Comparison of ENCODE assay signal across 8 mouse cellular contexts in the genomic region with DNA sequence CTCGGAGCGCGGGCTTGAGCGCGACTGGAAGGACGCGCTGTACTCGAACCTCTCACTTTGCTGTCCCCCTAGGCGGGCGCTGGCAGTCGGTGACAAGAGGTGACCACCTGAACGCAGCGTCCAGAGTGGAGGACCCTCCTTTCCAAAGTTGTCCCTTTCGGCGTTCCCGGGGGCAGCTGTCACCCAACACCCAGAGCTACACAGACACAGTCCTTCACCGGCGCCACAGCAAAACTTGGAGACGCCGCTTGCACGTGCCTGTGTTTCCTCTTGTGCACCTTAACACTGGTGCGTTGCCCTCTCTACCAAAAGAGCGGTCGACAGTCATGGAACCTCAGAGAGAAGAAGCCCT. TPM values are rescaled to one million over a fixed set of nuclear protein-coding genes. Genes with fewer than 3 reads are reported as not detected.
DNase-seq lines count a peak whose midpoint lies in the region; ATAC-seq and TF ChIP-seq lines count a peak whose summit lies in the region.

No protein-coding gene starts in this region.

- no peak for DNase-seq in kidney, postnatal 0 days (ENCODE audit: low spot score)
- no peak for DNase-seq in kidney, postnatal 4 days
- DNase-seq in embryonic facial prominence, embryonic 10.5 days (ENCODE audit: low spot score) = no peak
- no peak for DNase-seq in cerebellum, adult 9-11 months
- DNase-seq in left cerebral cortex, postnatal 10 days (ENCODE audit: extremely low spot score in 1 of 2, low spot score in 2 of 2) = no peak
- no peak for DNase-seq in c-Kit-positive CD71-positive TER-119-positive erythroid progenitor cells, embryonic 14.5 days (ENCODE audit: low spot score)

- ATAC-seq in kidney, postnatal 0 days (replicated peaks; ENCODE audit: low FRiP score, low read depth) = peak; percentile 47; the same call in 1 of the 2 replicates
- ATAC-seq in intestine, postnatal 0 days = peak; percentile 36
- ATAC-seq in neural tube, embryonic 13.5 days (ENCODE audit: low read depth) = peak; percentile 68; the same call in 1 of the 2 replicates

- intact Hi-C loops in left cerebral cortex, postnatal 10 days (cut with DNase I) = no loop called here

- H3K9ac ChIP-seq in kidney, postnatal 0 days (ENCODE audit: low read depth, low read length) = peak overlapping the region; percentile 91
- H3K9ac ChIP-seq in intestine, postnatal 0 days (ENCODE audit: low read depth, low read length) = peak overlapping the region; percentile 79
- peak overlapping the region; percentile 84 for H3K9ac ChIP-seq in neural tube, embryonic 13.5 days

- no peak for TF ChIP-seq CTCF in kidney, postnatal 0 days (IDR thresholded peaks at IDR 0.05; ENCODE audit: low read depth)
- no peak for TF ChIP-seq CTCF in intestine, postnatal 0 days (IDR thresholded peaks at IDR 0.05; ENCODE audit: low read depth)

- peaks cover 12% of the 10 kb centered on the region; the same call in 1 of the 2 replicates for H3K4me1 ChIP-seq in kidney, postnatal 0 days (replicated peaks; ENCODE audit: insufficient read depth, low read length)
- H3K4me1 ChIP-seq in embryonic facial prominence, embryonic 10.5 days = peaks cover 32% of the 10 kb centered on the region
- 0 out of 2 replicates have a peak, but pooled peaks cover 3% of the 10 kb centered on the region for H3K4me1 ChIP-seq in intestine, postnatal 0 days (replicated peaks; ENCODE audit: control insufficient read depth, insufficient read depth, low read length)
- H3K4me1 ChIP-seq in neural tube, embryonic 13.5 days (replicated peaks) = peaks cover 32% of the 10 kb centered on the region

- H3K27ac ChIP-seq in kidney, postnatal 0 days = peak overlapping the region; percentile 91
- H3K27ac ChIP-seq in embryonic facial prominence, embryonic 10.5 days (replicated peaks) = peak overlapping the region; percentile 97
- H3K27ac ChIP-seq in intestine, postnatal 0 days (ENCODE audit: low read depth, low read length) = no peak overlapping the region
- no peak overlapping the region for H3K27ac ChIP-seq in neural tube, embryonic 13.5 days (replicated peaks)

- H3K36me3 ChIP-seq in kidney, postnatal 0 days (ENCODE audit: insufficient read depth, low read length) = no peaks in the 10 kb centered on the region
- H3K36me3 ChIP-seq in embryonic facial prominence, embryonic 10.5 days (replicated peaks) = peaks cover 1% of the 10 kb centered on the region
- no peaks in the 10 kb centered on the region for H3K36me3 ChIP-seq in intestine, postnatal 0 days (ENCODE audit: control insufficient read depth, insufficient read depth)
- no peaks in the 10 kb centered on the region for H3K36me3 ChIP-seq in neural tube, embryonic 13.5 days

- peak overlapping the region; percentile 84 for H3K4me3 ChIP-seq in kidney, postnatal 0 days (replicated peaks; ENCODE audit: low read depth, low read length)
- H3K4me3 ChIP-seq in embryonic facial prominence, embryonic 10.5 days = peak overlapping the region; percentile 92
- peak overlapping the region; percentile 79 for H3K4me3 ChIP-seq in intestine, postnatal 0 days (ENCODE audit: low read depth, low read length)
- peak overlapping the region; percentile 81 for H3K4me3 ChIP-seq in neural tube, embryonic 13.5 days

- peak overlapping the region; percentile 87 for H3K4me2 ChIP-seq in kidney, postnatal 0 days (ENCODE audit: low read length)
- peak overlapping the region; percentile 95 for H3K4me2 ChIP-seq in intestine, postnatal 0 days (replicated peaks; ENCODE audit: low read depth)
- peak overlapping the region; percentile 78 for H3K4me2 ChIP-seq in neural tube, embryonic 13.5 days

- H3K9me3 ChIP-seq in kidney, postnatal 0 days (replicated peaks; ENCODE audit: low read length) = no peaks in the 10 kb centered on the region
- no peaks in the 10 kb centered on the region for H3K9me3 ChIP-seq in embryonic facial prominence, embryonic 10.5 days
- H3K9me3 ChIP-seq in intestine, postnatal 0 days (ENCODE audit: control insufficient read depth) = no peaks in the 10 kb centered on the region
- no peaks in the 10 kb centered on the region for H3K9me3 ChIP-seq in neural tube, embryonic 13.5 days

- no peaks in the 10 kb centered on the region for H3K27me3 ChIP-seq in kidney, postnatal 0 days (ENCODE audit: insufficient read depth, low read length)
- peaks cover 10% of the 10 kb centered on the region for H3K27me3 ChIP-seq in embryonic facial prominence, embryonic 10.5 days (replicated peaks; ENCODE audit: low read depth, poor library complexity, severe bottlenecking)
- no peaks in the 10 kb centered on the region for H3K27me3 ChIP-seq in intestine, postnatal 0 days (replicated peaks; ENCODE audit: control insufficient read depth, insufficient read depth, low read length)
- peaks cover 16% of the 10 kb centered on the region for H3K27me3 ChIP-seq in neural tube, embryonic 13.5 days

- 2% methylated on average over 24 of the region's 24 CpGs for WGBS in kidney, postnatal 0 days
- 1% methylated on average over 24 of the region's 24 CpGs for WGBS in embryonic facial prominence, embryonic 10.5 days
- 1% methylated on average over 24 of the region's 24 CpGs for WGBS in intestine, postnatal 0 days
- WGBS in neural tube, embryonic 13.5 days = 2% methylated on average over 24 of the region's 24 CpGs

RNA-seq across cellular contexts. Expression of a gene that starts 0.3 kb away (rescaled TPM):
- 27.5 and 28.9 TPM in 2 replicates for polyA plus RNA-seq in kidney, postnatal 0 days (2015; fragmentation: Nextera tagmentation; extraction: Ambion mirVana)
- 52.4 and 54.3 TPM in 2 replicates for polyA plus RNA-seq in embryonic facial prominence, embryonic 10.5 days (2016; fragmentation: Nextera tagmentation; extraction: Ambion mirVana)
- 9.9 and 11.1 TPM in 2 replicates for polyA plus RNA-seq in intestine, postnatal 0 days (2015; fragmentation: Nextera tagmentation; extraction: Ambion mirVana)
- 16.8 and 19.9 TPM in 2 replicates for polyA plus RNA-seq in neural tube, embryonic 13.5 days (2015; fragmentation: Nextera tagmentation; extraction: Ambion mirVana)
- 10 to 100 TPM; 11.0 to 11.4 TPM for total RNA-seq in left cerebral cortex, postnatal 10 days (2021)

RNA-seq across cellular contexts. Expression of a gene that starts 30.7 kb away (rescaled TPM):
- polyA plus RNA-seq in kidney, postnatal 0 days (2015; fragmentation: Nextera tagmentation; extraction: Ambion mirVana) = 6.0 and 6.7 TPM in 2 replicates
- 2.9 and 3.6 TPM in 2 replicates for polyA plus RNA-seq in embryonic facial prominence, embryonic 10.5 days (2016; fragmentation: Nextera tagmentation; extraction: Ambion mirVana)
- 23.9 and 24.8 TPM in 2 replicates for polyA plus RNA-seq in intestine, postnatal 0 days (2015; fragmentation: Nextera tagmentation; extraction: Ambion mirVana)
- 12.5 TPM in 2 replicates for polyA plus RNA-seq in neural tube, embryonic 13.5 days (2015; fragmentation: Nextera tagmentation; extraction: Ambion mirVana)
- 10 to 100 TPM; 13.6 to 16.0 TPM for total RNA-seq in left cerebral cortex, postnatal 10 days (2021)

Comparison
In these comparisons a context has a peak if more than half of its experiments do, and no peak if none do; other contexts are left out.
1. H3K27ac ChIP-seq: peak in kidney, postnatal 0 days (single experiment) and embryonic facial prominence, embryonic 10.5 days (single experiment); none in intestine, postnatal 0 days (single experiment) and neural tube, embryonic 13.5 days (single experiment).
2. Peak in every context shown above with its lines, with median percentiles within 50 percentile points of each other: ATAC-seq, H3K4me2 ChIP-seq, H3K4me3 ChIP-seq and H3K9ac ChIP-seq.